Mouse (Mus musculus) heart, postnatal 0 days (tissue): ENCODE measurements at regions not wholly inside any gene's neighbourhood (a gene's known extent, or its start where the extent isn't known, plus 50 kb on each side); places are given as distances from the start of the nearest gene placed in this dataset.

Experiments used
- ATAC-seq: fragments of 200-750 bp; cut with Nextera tagmentation; 2 replicates; pipeline ENCODE4 v1.8.0; 2017; ENCODE audit warnings: low read depth, moderate number of reproducible peaks, moderate library complexity; ENCODE audit not compliant: insufficient read depth
- DNase-seq: peaks from one replicate; pipeline ENCODE4 v3.0.0-alpha.2; 2016; ENCODE audit warnings: low spot score
- H3K27ac ChIP-seq: fragments of 300-500 bp; sonication (generic); 2 replicates; pipeline ENCODE4 v1.5.1; 2014; ENCODE audit warnings: low read depth, mild to moderate bottlenecking
- H3K27me3 ChIP-seq: fragments of 300-500 bp; sonication (generic); 2 replicates; pipeline ENCODE4 v1.6.1; 2014; ENCODE audit warnings: low read length, mixed read lengths; ENCODE audit not compliant: control insufficient read depth, insufficient read depth
- H3K36me3 ChIP-seq: fragments of 300-500 bp; sonication (generic); replicated peaks from 2 replicates; pipeline ENCODE4 v1.6.1; 2014; ENCODE audit warnings: low read length, mixed read lengths; ENCODE audit not compliant: control insufficient read depth, insufficient read depth
- H3K4me1 ChIP-seq: fragments of 300-500 bp; sonication (generic); 2 replicates; pipeline ENCODE4 v1.6.1; 2014; ENCODE audit warnings: antibody characterized with exemption; ENCODE audit not compliant: control insufficient read depth, insufficient read depth
- H3K4me2 ChIP-seq: fragments of 300-500 bp; sonication (generic); 2 replicates; pipeline ENCODE4 v1.6.1; 2014; ENCODE audit warnings: low read depth, mild to moderate bottlenecking, low read length, moderate library complexity
- H3K4me3 ChIP-seq: fragments of 300-500 bp; sonication (generic); 2 replicates; pipeline ENCODE4 v1.5.1; 2014; ENCODE audit warnings: low read depth, low read length
- H3K9ac ChIP-seq: fragments of 300-500 bp; sonication (generic); replicated peaks from 2 replicates; pipeline ENCODE4 v1.6.1; 2014; ENCODE audit warnings: low read depth, low read length, mixed read lengths
- H3K9me3 ChIP-seq: fragments of 300-500 bp; sonication (generic); replicated peaks from 2 replicates; pipeline ENCODE4 v1.6.1; 2016; ENCODE audit warnings: low read length; ENCODE audit not compliant: control insufficient read depth
- CTCF ChIP-seq: IDR thresholded peaks from 2 replicates; pipeline ENCODE4 v1.5.1; 2016; ENCODE audit warnings: antibody characterized with exemption, control low read depth, low read depth
- EP300 ChIP-seq: IDR thresholded peaks from 2 replicates; pipeline ENCODE4 v1.6.1; 2016; ENCODE audit warnings: antibody characterized with exemption, low read depth
- WGBS: fragments of 180-500 bp; shearing (Covaris S2); extraction: QIAGEN DNeasy Blood & Tissue Kit; methylation state at CpG from one replicate; pipeline ENCODE4 v1.1.7; 2014; 5-methylcytosine and 5-hydroxymethylcytosine counted together

- WGBS: 68% methylated on average over 8 of the region's 8 CpGs
- no peak for TF ChIP-seq CTCF
- no peak for TF ChIP-seq EP300
- Histone ChIP-seq H3K4me2 (no peak overlapping the region), H3K9ac (no peak overlapping the region), H3K9me3 (no peaks in the 10 kb centered on the region), H3K27ac (no peak overlapping the region), H3K4me1 (no peaks in the 10 kb centered on the region), H3K36me3 (no peaks in the 10 kb centered on the region), H3K4me3 (no peak overlapping the region), H3K27me3 (no peaks in the 10 kb centered on the region)
- no peak for ATAC-seq
- no peak for DNase-seq
Measured at GRCm38 (mm10) chr1:193510066-193510793, 140.1 kb upstream of the Camk1g start.

- no peaks in the 10 kb centered on the region for H3K27me3 ChIP-seq
- H3K4me3 ChIP-seq: no peak overlapping the region
- TF ChIP-seq CTCF (no peak), EP300 (no peak)
- no peaks in the 10 kb centered on the region for H3K4me1 ChIP-seq
- H3K4me2 ChIP-seq: no peak overlapping the region
- H3K27ac ChIP-seq: no peak overlapping the region
- DNase-seq (no peak), ATAC-seq (no peak)
- no peaks in the 10 kb centered on the region for H3K9me3 ChIP-seq
- H3K36me3 ChIP-seq: no peaks in the 10 kb centered on the region
- H3K9ac ChIP-seq: no peak overlapping the region
Measured at GRCm38 (mm10) chr1:193508271-193508670, 138.2 kb upstream of the Camk1g start.

- no peak overlapping the region for H3K27ac ChIP-seq
- H3K27me3 ChIP-seq: no peaks in the 10 kb centered on the region
- H3K9ac ChIP-seq: no peak overlapping the region
- H3K4me1 ChIP-seq: no peaks in the 10 kb centered on the region
- H3K9me3 ChIP-seq: no peaks in the 10 kb centered on the region
- H3K4me2 ChIP-seq: no peak overlapping the region
- ATAC-seq: no peak
- no peaks in the 10 kb centered on the region for H3K36me3 ChIP-seq
- 76% methylated on average over 3 of the region's 3 CpGs for WGBS
- no peak for TF ChIP-seq CTCF
- TF ChIP-seq EP300: no peak
- no peak overlapping the region for H3K4me3 ChIP-seq
- DNase-seq: no peak
Measured at GRCm38 (mm10) chr1:193506991-193507390, 136.9 kb upstream of the Camk1g start.

DNA sequence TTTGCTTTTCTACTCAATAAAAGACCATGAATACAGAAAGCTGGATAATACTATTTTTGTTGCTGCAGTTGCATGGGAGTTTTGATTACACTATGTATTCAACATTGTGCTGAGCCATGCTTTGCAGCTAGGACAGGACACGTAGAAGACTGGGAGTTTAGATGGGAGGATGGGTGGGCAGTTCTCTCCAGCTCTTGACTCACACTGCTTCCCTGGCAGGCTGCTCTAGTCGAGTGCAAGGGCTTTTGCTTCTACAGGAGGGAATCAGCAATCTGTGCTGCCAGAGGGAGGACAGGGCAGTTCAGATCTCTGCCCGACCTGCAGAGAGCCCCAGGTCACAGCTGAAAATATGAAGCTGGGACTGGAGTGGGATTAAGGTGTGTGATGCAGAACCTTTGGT, 135.3 kb upstream of the Camk1g start:
- no peak for ATAC-seq
- no peaks in the 10 kb centered on the region for H3K4me1 ChIP-seq
- H3K4me3 ChIP-seq: no peak overlapping the region
- 28% methylated on average over 3 of the region's 3 CpGs for WGBS
- no peaks in the 10 kb centered on the region for H3K36me3 ChIP-seq
- H3K27me3 ChIP-seq: no peaks in the 10 kb centered on the region
- H3K4me2 ChIP-seq: no peak overlapping the region
- no peak overlapping the region for H3K27ac ChIP-seq
- H3K9ac ChIP-seq: no peak overlapping the region
- no peaks in the 10 kb centered on the region for H3K9me3 ChIP-seq
- no peak for DNase-seq
- TF ChIP-seq CTCF (no peak), EP300 (no peak)

DNA sequence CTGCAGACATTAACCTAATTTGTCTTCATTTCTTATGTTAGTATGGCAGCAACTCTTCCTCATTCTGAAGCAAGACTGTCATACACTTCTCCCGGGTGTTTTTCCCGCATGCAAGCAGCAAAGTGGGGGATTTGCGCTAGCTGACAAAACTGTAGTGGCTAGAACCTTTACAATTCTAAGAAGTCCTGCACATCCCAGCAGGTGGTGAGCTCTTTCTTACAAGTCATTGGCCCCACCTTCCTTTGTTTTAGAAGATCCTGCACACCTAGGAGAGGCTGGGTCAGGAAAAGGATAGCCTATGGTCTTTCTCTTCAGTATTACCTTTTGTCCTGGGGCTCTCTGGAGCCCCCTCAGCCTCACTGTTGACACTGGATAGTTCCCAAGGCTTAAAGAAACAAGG, 134.5 kb upstream of the Camk1g start:
- no peak overlapping the region for H3K4me2 ChIP-seq
- ATAC-seq (no peak), DNase-seq (no peak)
- H3K36me3 ChIP-seq: no peaks in the 10 kb centered on the region
- H3K9me3 ChIP-seq: no peaks in the 10 kb centered on the region
- no peak overlapping the region for H3K9ac ChIP-seq
- no peak overlapping the region for H3K4me3 ChIP-seq
- H3K4me1 ChIP-seq: no peaks in the 10 kb centered on the region
- 75% methylated on average over 3 of the region's 3 CpGs for WGBS
- no peaks in the 10 kb centered on the region for H3K27me3 ChIP-seq
- TF ChIP-seq CTCF (no peak), EP300 (no peak)
- H3K27ac ChIP-seq: no peak overlapping the region
